Mouse (Mus musculus) kidney, embryonic 16.5 days (tissue): ENCODE results near the gene Tuba3a. TPM values are rescaled to one million over a fixed set of nuclear protein-coding genes. Genes with fewer than 3 reads are reported as not detected.

ENCODE experiments used
- ATAC-seq: fragments of 200-750 bp; cut with Nextera tagmentation; 2 replicates; pipeline ENCODE4 v1.8.0; 2017; ENCODE audit warnings: moderate TSS enrichment; ENCODE audit not compliant: low FRiP score, low TSS enrichment
- H3K27ac ChIP-seq: fragments of 300-500 bp; sonication (generic); 2 replicates; pipeline ENCODE4 v1.5.1; 2014; ENCODE audit warnings: low read length
- H3K27me3 ChIP-seq: fragments of 300-500 bp; sonication (generic); 2 replicates; pipeline ENCODE4 v1.6.1; 2014; ENCODE audit warnings: low read length, control low read depth, mixed read lengths; ENCODE audit not compliant: insufficient read depth
- H3K36me3 ChIP-seq: fragments of 300-500 bp; sonication (generic); 2 replicates; pipeline ENCODE4 v1.6.1; 2014; ENCODE audit warnings: low read length, control low read depth, mixed read lengths; ENCODE audit not compliant: insufficient read depth
- H3K4me1 ChIP-seq: fragments of 300-500 bp; sonication (generic); 2 replicates; pipeline ENCODE4 v1.6.1; 2014; ENCODE audit warnings: low read length, control low read depth, mixed read lengths; ENCODE audit not compliant: insufficient read depth
- H3K4me2 ChIP-seq: fragments of 300-500 bp; sonication (generic); replicated peaks from 2 replicates; pipeline ENCODE4 v1.6.1; 2014; ENCODE audit warnings: low read depth, low read length
- H3K4me3 ChIP-seq: fragments of 300-500 bp; sonication (generic); 2 replicates; pipeline ENCODE4 v1.5.1; 2014; ENCODE audit warnings: mild to moderate bottlenecking, low read length
- H3K9ac ChIP-seq: fragments of 300-500 bp; sonication (generic); replicated peaks from 2 replicates; pipeline ENCODE4 v1.6.1; 2014; ENCODE audit warnings: low read length
- H3K9me3 ChIP-seq: fragments of 300-500 bp; sonication (generic); 2 replicates; pipeline ENCODE4 v1.6.1; 2016; ENCODE audit warnings: low read length, control low read depth
- WGBS: fragments of 180-500 bp; shearing (Covaris S2); extraction: QIAGEN DNeasy Blood & Tissue Kit; methylation state at CpG from one replicate; pipeline ENCODE4 v1.1.7; 2014; 5-methylcytosine and 5-hydroxymethylcytosine counted together
- polyA plus RNA-seq: library from polyadenylated mRNA; unstranded; fragments of >200 nt; fragmentation: Nextera tagmentation; extraction: Ambion mirVana; gene quantifications from 2 replicates; pipeline ENCODE4 v1.2.1, GENCODE M21; 2015

The Tuba3a gene
- 0.19 and 0.65 TPM in 2 replicates for polyA plus RNA-seq

DNA sequence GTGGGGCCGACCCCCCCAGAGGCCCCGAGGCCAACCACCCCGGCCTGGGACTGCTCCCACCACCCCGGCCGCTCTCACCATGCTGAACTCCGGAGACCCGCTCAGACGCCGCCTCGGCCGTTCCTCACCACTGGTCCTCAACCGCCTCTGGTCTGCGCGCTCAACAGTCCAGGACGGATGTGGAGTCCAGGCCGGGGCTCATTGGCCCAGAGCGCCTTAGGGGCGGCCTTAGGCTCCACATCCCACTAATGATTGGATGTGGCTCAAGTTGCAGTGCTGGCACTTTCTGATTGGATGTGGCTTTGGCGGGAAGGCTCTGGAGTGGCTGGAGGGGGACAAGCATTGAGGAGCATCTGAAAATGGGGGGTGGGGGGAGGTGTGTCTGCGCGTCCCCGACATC lies at the start of gene Tuba3a:
Gene Tuba3a, minus strand, starts transcription at position 153 of the 400 bp plus-strand sequence.
- ATAC-seq = peak; percentile 59; the same call in 1 of the 2 replicates
- WGBS = 92% methylated on average over 22 of the region's 22 CpGs
- no peaks in the 10 kb centered on the region for H3K27me3 ChIP-seq

DNA sequence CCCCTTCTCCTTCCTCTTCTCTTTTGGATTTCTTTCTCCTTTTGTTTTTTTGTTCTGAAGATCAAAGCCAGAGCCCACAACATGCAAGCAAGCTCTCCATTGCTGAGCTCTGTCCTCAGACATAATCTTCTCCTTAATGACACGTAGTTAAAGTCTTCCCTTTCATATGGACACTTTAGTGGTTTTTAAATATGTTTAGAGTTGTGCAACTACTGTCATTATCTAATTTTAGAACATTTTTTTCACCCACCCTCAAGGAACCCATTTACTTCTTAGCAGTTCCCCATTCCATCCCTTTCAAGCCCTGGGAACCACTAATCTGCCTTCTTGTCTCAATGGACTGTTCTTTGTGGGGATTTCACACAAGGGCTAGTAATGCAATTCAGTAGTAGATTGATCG lies 48.5 kb upstream of the Tuba3a start:
- no peak for ATAC-seq
- H3K9ac ChIP-seq = no peak overlapping the region
- no peaks in the 10 kb centered on the region for H3K36me3 ChIP-seq
- H3K27ac ChIP-seq = no peak overlapping the region
- H3K9me3 ChIP-seq = no peaks in the 10 kb centered on the region
- peaks cover 3% of the 10 kb centered on the region for H3K4me1 ChIP-seq
- no peak overlapping the region for H3K4me2 ChIP-seq
- H3K4me3 ChIP-seq = no peak overlapping the region
- no peaks in the 10 kb centered on the region for H3K27me3 ChIP-seq
- WGBS = 58% methylated on average over 2 of the region's 2 CpGs

More for the DNA sequence above, at the start of gene Tuba3a:
- no peaks in the 10 kb centered on the region for H3K9me3 ChIP-seq
- H3K27ac ChIP-seq = no peak within 1 kb of the TSS
- no peak within 1 kb of the TSS for H3K4me2 ChIP-seq
- H3K36me3 ChIP-seq = no peaks in the 10 kb centered on the region
- H3K4me3 ChIP-seq = no peak within 1 kb of the TSS
- H3K9ac ChIP-seq = no peak within 1 kb of the TSS
- H3K4me1 ChIP-seq = 0 out of 2 replicates have a peak, but pooled peaks cover 3% of the 10 kb centered on the region

DNA sequence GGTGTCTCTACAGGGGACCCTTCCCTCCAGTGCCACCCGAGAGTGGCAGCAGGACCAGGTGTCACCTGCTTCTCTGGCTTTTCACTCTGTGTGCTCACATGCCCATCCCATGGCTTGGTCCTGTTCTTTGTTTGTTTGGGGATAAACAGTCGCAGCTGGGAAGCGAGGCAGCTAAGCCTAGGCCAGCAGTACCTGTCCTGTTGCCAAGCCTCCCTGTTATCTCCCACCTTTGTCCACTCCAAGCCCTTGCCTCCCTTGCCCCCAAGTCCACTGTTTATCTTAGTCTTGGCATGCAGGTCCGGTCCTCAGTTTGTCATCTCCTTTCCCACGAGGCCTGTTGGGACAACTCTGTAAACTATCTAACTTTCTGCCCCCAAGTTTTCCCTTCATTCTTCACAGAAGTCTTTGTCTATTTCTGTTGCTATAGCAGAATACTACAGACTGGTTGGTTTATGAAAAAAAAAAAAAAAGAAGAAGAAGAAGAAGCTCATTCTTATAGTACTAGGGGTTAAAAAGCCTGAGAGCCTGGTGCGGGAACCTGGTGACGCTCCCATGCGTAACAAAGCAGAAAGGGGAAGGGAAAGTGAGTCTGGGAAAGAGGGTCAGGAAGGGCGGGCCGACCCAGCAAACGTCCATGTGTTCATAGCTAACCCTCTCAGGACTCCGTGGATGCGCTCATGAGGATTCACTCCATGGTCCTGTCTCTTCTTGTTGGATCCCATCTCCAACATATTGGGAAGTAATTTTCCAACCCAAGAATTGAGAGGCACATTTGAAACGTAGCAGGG lies 47.5 kb upstream of the Tuba3a start:
- H3K9ac ChIP-seq = no peak overlapping the region
- H3K36me3 ChIP-seq = no peaks in the 10 kb centered on the region
- 74% methylated on average over 14 of the region's 14 CpGs for WGBS
- H3K9me3 ChIP-seq = no peaks in the 10 kb centered on the region
- H3K4me3 ChIP-seq = no peak overlapping the region
- H3K27ac ChIP-seq = no peak overlapping the region
- no peak overlapping the region for H3K4me2 ChIP-seq
- H3K27me3 ChIP-seq = no peaks in the 10 kb centered on the region
- peaks cover 3% of the 10 kb centered on the region; the same call in 1 of the 2 replicates for H3K4me1 ChIP-seq
- no peak for ATAC-seq

DNA sequence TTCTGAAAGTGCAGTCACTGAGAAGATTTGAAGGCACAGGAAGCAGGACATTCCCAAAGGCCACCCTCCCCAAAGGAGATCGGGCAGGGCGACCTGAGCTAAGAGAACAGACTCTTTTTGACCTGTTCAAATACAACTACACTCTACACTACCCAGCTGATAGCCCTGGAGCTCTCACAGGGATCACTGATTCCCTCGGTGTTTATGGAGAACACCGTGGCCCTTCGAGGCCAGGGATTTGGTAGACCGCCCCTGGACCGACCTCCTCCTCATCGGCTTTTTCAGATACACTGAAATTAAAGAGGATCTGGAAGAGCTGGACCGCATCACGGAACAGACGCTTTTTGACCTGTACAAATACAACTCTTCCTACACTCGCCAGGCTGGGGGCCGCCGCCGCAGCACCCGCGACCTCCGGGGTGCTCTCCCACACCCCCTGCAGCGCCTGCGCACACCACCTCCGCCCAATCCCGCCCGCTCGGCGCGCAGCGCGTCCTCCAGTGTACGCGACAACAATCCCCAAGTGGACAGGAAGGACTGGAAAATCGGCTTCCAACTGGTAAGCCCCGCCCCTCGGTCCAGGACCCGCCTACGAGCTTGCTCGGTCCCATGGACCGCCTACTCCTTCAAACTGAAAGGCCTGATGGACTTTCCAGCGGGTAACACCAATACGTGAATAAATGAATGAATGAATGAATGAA lies 44.9 kb upstream of the Tuba3a start:
- peak overlapping the region; percentile 76 for H3K4me2 ChIP-seq
- peak; percentile 92 for ATAC-seq
- H3K9me3 ChIP-seq = no peaks in the 10 kb centered on the region
- H3K27ac ChIP-seq = peak overlapping the region; percentile 64
- no peaks in the 10 kb centered on the region for H3K27me3 ChIP-seq
- WGBS = under 1% methylated on average over 39 of the region's 39 CpGs
- H3K9ac ChIP-seq = peak overlapping the region; percentile 73
- H3K4me1 ChIP-seq = peaks cover 3% of the 10 kb centered on the region; the same call in 1 of the 2 replicates
- no peaks in the 10 kb centered on the region for H3K36me3 ChIP-seq
- peak overlapping the region; percentile 61 for H3K4me3 ChIP-seq

DNA sequence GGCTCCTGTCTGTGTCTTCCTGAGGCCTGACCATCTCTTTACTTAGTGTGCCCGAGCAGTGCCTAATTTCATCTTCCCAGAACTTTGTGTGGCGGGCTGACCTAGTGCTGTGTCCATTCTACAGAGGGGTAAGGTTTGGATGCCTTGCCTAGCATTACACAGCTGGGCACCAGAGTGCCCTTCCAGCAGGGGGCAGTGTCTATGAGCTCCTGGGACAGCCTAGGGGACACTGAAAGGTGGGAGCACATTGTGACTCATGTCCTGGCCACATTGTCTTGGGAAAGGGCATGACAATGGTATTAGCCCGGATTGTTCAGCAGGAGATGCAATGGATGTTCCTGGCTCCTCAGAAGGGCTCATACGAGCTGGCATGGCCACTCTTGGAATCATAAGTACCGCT lies 42.4 kb upstream of the Tuba3a start:
- no peak for ATAC-seq
- H3K27me3 ChIP-seq = 0 out of 2 replicates have a peak, but pooled peaks cover under 1% of the 10 kb centered on the region
- no peaks in the 10 kb centered on the region for H3K36me3 ChIP-seq
- no peak overlapping the region for H3K9ac ChIP-seq
- H3K9me3 ChIP-seq = no peaks in the 10 kb centered on the region
- H3K4me2 ChIP-seq = no peak overlapping the region
- WGBS = 81% methylated on average over 5 of the region's 5 CpGs
- no peak overlapping the region for H3K4me3 ChIP-seq
- peaks cover 3% of the 10 kb centered on the region; the same call in 1 of the 2 replicates for H3K4me1 ChIP-seq
- H3K27ac ChIP-seq = no peak overlapping the region

DNA sequence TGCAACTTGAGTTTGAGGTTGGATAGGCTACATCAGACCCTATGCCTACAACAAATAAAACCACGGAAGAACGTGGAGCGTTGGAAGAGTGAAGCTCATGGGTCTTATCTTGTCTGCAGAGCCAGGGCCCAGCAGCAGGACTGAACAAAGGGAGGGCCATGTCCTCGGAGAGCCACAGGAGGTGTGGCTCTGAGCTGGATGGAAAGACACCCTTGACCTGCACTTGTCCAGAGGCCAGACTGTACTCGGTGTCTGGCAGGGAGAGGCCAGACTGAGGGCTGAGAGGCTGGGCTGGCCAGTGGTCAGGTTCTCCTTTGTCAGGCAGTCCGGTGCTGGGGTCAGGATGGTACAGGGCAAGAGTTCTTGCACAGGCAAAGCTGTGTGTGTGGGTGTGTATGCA lies 39.5 kb upstream of the Tuba3a start:
- Histone ChIP-seq H3K27ac (no peak overlapping the region), H3K9me3 (no peaks in the 10 kb centered on the region), H3K36me3 (no peaks in the 10 kb centered on the region), H3K4me3 (no peak overlapping the region), H3K27me3 (peaks cover 26% of the 10 kb centered on the region), H3K4me1 (peaks cover 4% of the 10 kb centered on the region; the same call in 1 of the 2 replicates), H3K4me2 (no peak overlapping the region), H3K9ac (no peak overlapping the region)
- peak; percentile 16; the same call in 1 of the 2 replicates for ATAC-seq
- WGBS = 56% methylated on average over 6 of the region's 6 CpGs

DNA sequence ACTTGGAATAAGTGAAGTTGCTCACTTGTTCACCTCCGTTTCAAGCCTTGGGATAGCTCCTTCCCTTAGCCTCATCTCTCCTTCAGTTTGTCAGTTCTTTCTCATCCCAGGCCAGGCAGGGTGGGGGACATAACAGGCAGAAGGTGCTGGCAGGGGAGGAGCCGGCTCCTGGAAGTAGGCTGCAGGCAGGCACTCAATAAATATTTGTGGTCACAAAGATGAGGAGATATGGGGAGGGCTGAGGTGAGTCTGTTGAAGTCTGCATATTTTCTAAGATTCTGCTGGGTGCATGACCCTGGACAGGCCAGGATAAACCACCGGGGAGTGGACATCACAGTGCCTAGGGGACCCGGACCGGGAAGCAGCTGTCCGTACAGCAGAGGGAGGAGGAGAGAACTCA lies 37.7 kb upstream of the Tuba3a start:
- no peaks in the 10 kb centered on the region for H3K9me3 ChIP-seq
- H3K27me3 ChIP-seq = peaks cover 28% of the 10 kb centered on the region
- ATAC-seq = no peak
- H3K27ac ChIP-seq = no peak overlapping the region
- 49% methylated on average over 6 of the region's 6 CpGs for WGBS
- H3K4me2 ChIP-seq = no peak overlapping the region
- 0 out of 2 replicates have a peak, but pooled peaks cover 4% of the 10 kb centered on the region for H3K4me1 ChIP-seq
- no peak overlapping the region for H3K9ac ChIP-seq
- no peaks in the 10 kb centered on the region for H3K36me3 ChIP-seq
- H3K4me3 ChIP-seq = no peak overlapping the region

DNA sequence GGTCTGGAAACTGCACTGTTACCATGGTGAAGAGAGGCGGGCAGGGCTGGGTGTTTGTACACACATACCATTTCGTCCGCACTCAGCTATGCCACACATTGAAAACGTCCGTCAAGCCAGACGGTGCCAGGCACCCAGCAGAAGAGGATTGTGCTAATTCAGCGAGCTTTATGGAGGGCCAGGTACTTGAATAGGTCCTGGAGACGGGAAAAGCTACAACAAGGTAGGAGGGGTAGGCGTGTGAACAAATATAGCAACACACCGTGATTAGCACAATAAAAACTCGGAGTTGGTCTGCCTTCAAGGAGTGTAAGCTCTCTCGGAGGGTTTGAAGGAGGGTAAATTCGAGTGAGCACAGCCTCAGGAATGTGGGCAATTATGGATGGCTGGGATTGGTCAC lies 37.0 kb upstream of the Tuba3a start:
- Histone ChIP-seq H3K27me3 (peaks cover 28% of the 10 kb centered on the region), H3K36me3 (no peaks in the 10 kb centered on the region), H3K4me3 (0 out of 2 replicates have a peak overlapping the region, but pooled peaks have one; percentile 0), H3K27ac (no peak overlapping the region), H3K4me1 (0 out of 2 replicates have a peak, but pooled peaks cover 4% of the 10 kb centered on the region), H3K9me3 (no peaks in the 10 kb centered on the region), H3K4me2 (peak overlapping the region; percentile 8; the same call in 1 of the 2 replicates), H3K9ac (no peak overlapping the region)
- WGBS = 53% methylated on average over 13 of the region's 13 CpGs
- no peak for ATAC-seq

DNA sequence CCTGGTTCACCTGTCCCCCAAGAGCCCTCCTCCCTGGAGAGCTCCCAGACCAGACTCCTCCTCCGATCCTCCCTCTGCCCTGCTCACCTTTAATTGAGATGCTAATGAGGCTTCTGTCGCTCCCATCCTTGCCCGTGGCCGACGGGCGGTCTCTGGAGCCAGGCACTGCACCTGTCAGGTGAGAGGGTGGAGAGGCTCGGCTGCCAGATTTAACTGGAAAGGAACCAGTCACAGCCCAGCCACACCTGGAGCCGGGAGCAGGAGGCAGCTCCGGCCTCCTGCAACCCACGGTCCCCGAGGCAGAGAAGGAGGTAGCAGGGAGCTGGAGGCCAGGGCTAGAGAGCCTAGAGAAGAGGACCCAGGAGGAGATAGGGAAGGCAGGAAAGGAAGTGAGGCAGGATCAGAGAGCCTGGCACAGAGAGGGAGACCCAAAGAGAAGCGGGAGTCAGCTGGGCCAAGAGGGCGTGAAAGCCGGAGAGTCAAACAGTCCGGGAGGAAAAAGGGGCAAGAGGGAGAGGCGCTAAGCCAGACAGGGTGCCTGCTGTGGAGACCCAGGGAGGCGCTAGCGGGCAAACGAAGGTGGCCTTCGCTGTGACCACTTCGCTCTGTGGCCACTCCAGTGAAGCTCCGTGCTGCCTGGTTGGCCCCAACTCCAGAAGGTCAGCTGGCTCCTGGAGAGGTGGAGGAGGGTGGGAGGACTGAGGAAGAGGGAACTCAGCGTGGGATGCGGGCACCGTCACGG lies 35.4 kb upstream of the Tuba3a start:
- no peaks in the 10 kb centered on the region for H3K36me3 ChIP-seq
- H3K4me3 ChIP-seq = peak overlapping the region; percentile 19; the same call in 1 of the 2 replicates
- peaks cover 28% of the 10 kb centered on the region for H3K27me3 ChIP-seq
- WGBS = 8% methylated on average over 25 of the region's 26 CpGs
- H3K9ac ChIP-seq = no peak overlapping the region; the same call in 1 of the 2 replicates
- H3K27ac ChIP-seq = 0 out of 2 replicates have a peak overlapping the region, but pooled peaks have one; percentile 26
- H3K4me1 ChIP-seq = 0 out of 2 replicates have a peak, but pooled peaks cover 4% of the 10 kb centered on the region
- no peaks in the 10 kb centered on the region for H3K9me3 ChIP-seq
- ATAC-seq = peak; percentile 47; the same call in 1 of the 2 replicates
- peak overlapping the region; percentile 37 for H3K4me2 ChIP-seq
